Mouse (Mus musculus) liver, embryonic 13.5 days (tissue): ENCODE results near the gene Tnip3. TPM values are rescaled to one million over a fixed set of nuclear protein-coding genes. Genes with fewer than 3 reads are reported as not detected.
A peak's percentile ranks its signal among the peaks of the same experiment; 100 is the strongest.

ENCODE experiments used
- ATAC-seq: fragments of 200-750 bp; cut with Nextera tagmentation; 2 replicates; pipeline ENCODE4 v1.8.0; 2017; ENCODE audit warnings: low read depth, mild to moderate bottlenecking, moderate number of reproducible peaks, moderate library complexity
- DNase-seq: peaks from one replicate; pipeline ENCODE4 v3.0.0; 2022
- H3K27ac ChIP-seq: fragments of 300-500 bp; sonication (generic); 2 replicates; pipeline ENCODE4 v1.5.1; 2015; ENCODE audit warnings: moderate library complexity, mild to moderate bottlenecking, inconsistent platforms
- H3K27me3 ChIP-seq: fragments of 300-500 bp; sonication (generic); 2 replicates; pipeline ENCODE4 v1.6.1; 2015; ENCODE audit warnings: mild to moderate bottlenecking, inconsistent platforms
- H3K36me3 ChIP-seq: fragments of 300-500 bp; sonication (generic); 2 replicates; pipeline ENCODE4 v1.6.1; 2015; ENCODE audit warnings: mild to moderate bottlenecking, inconsistent platforms
- H3K4me1 ChIP-seq: fragments of 300-500 bp; sonication (generic); replicated peaks from 2 replicates; pipeline ENCODE4 v1.6.1; 2015; ENCODE audit warnings: inconsistent platforms
- H3K4me2 ChIP-seq: fragments of 300-500 bp; sonication (generic); 2 replicates; pipeline ENCODE4 v1.6.1; 2015; ENCODE audit warnings: inconsistent platforms, mild to moderate bottlenecking, moderate library complexity
- H3K4me3 ChIP-seq: fragments of 300-500 bp; sonication (generic); replicated peaks from 2 replicates; pipeline ENCODE4 v1.5.1; 2015; ENCODE audit warnings: mild to moderate bottlenecking, inconsistent platforms
- H3K9ac ChIP-seq: fragments of 300-500 bp; sonication (generic); 2 replicates; pipeline ENCODE4 v1.6.1; 2015; ENCODE audit warnings: mild to moderate bottlenecking, inconsistent platforms
- H3K9me3 ChIP-seq: fragments of 300-500 bp; sonication (generic); replicated peaks from 2 replicates; pipeline ENCODE4 v1.6.1; 2016; ENCODE audit warnings: inconsistent platforms
- WGBS: fragments of 180-500 bp; shearing (Covaris S2); methylation state at CpG from one replicate; pipeline ENCODE4 v1.1.7; 2015; ENCODE audit not compliant: insufficient replicate concordance; 5-methylcytosine and 5-hydroxymethylcytosine counted together
- polyA plus RNA-seq: library from polyadenylated mRNA; unstranded; fragments of >200 nt; fragmentation: Nextera tagmentation; extraction: Ambion mirVana; gene quantifications from 2 replicates; pipeline ENCODE4 v1.2.1, GENCODE M21; 2015

Tnip3 gene
- polyA plus RNA-seq: 0.14 TPM in 1 of 2 replicates, not detected in the other

DNA sequence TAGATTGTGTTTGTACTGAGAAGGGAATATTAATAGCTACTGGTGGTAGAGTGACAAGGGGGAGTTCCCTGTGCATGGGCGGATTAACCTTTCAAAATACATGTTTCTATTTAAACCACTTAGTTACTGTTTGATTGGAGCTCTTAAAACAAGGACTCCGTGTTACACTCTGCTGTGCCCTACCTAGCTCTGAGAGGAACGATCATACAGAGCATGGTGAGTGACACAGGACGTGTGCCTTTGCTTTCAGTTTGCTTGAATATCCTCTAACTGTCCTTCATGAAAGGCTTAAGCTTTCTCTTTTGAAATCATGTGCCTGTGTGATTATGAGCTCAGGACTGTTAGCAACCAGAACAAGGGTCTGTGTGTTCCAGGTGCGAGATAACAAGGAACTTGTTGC, at the start of gene Tnip3:
Gene Tnip3 (plus strand): TSS at position 122 of the 400 bp plus-strand sequence.
- Histone ChIP-seq H3K9me3 (no peaks in the 10 kb centered on the region), H3K4me3 (no peak within 1 kb of the TSS), H3K27me3 (no peaks in the 10 kb centered on the region), H3K27ac (no peak within 1 kb of the TSS), H3K4me1 (no peaks in the 10 kb centered on the region), H3K9ac (no peak within 1 kb of the TSS), H3K36me3 (no peaks in the 10 kb centered on the region), H3K4me2 (no peak within 1 kb of the TSS)
- ATAC-seq: no peak
- WGBS: 69% methylated on average over 5 of the region's 5 CpGs
- no peak for DNase-seq

DNA sequence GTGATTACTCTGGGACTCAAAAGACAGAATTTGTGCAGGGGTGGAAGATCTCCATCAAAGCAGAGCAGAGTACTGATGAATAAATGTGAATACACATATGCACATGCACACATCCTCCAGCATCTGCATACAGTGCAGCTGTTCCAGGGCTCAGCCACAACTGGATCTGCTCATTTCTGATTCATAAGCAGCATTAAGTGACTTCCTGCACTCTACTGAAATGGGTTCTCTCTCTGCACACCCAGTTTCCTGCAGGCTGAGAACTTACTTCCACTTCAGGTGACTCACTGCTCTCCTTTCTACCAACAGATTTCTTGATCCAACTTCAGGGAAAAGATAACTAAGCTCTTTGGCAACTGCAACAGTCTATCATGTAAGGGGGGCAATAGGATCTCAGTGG, 26.3 kb upstream of the Tnip3 start:
- Histone ChIP-seq H3K27me3 (no peaks in the 10 kb centered on the region), H3K4me2 (no peak overlapping the region), H3K4me3 (no peak overlapping the region), H3K9ac (no peak overlapping the region), H3K4me1 (no peaks in the 10 kb centered on the region), H3K27ac (no peak overlapping the region), H3K36me3 (no peaks in the 10 kb centered on the region), H3K9me3 (no peaks in the 10 kb centered on the region)
- DNase-seq: no peak
- no peak for ATAC-seq

DNA sequence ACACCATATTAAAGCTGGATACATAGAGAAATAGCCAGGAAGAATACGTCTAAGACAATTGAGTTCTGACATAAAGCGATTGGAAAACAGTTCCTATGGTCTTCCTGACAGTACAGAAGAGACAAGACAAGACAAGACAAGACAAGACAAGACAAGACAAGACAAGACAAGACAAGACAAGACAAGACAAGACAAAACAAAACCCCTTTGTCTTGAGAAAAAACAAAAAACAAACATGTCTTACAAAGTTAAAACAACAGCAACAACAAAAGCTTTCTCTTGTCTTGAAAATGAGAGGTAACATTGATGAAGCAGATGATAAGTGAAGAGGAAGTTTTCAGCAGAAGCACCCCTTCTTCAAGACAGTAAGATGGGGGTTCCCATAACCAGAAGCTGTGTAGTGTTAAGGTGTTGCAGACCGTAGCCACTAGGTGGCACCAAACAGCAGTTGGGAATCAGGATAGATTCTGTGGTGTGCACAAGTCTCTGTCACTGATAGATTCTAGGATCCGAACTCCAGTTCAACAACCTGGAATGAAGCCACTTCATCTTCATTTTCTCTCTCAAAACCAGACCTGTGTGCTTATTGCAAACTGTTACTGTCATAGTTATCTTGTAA, 15.0 kb upstream of the Tnip3 start:
- H3K9ac ChIP-seq: no peak overlapping the region
- no peaks in the 10 kb centered on the region for H3K36me3 ChIP-seq
- no peaks in the 10 kb centered on the region for H3K27me3 ChIP-seq
- no peak overlapping the region for H3K4me2 ChIP-seq
- no peak overlapping the region for H3K4me3 ChIP-seq
- no peaks in the 10 kb centered on the region for H3K9me3 ChIP-seq
- no peak overlapping the region for H3K27ac ChIP-seq
- ATAC-seq (no peak), DNase-seq (peak; percentile 41)
- no peaks in the 10 kb centered on the region for H3K4me1 ChIP-seq
- 24% methylated on average over 4 of the region's 4 CpGs for WGBS

DNA sequence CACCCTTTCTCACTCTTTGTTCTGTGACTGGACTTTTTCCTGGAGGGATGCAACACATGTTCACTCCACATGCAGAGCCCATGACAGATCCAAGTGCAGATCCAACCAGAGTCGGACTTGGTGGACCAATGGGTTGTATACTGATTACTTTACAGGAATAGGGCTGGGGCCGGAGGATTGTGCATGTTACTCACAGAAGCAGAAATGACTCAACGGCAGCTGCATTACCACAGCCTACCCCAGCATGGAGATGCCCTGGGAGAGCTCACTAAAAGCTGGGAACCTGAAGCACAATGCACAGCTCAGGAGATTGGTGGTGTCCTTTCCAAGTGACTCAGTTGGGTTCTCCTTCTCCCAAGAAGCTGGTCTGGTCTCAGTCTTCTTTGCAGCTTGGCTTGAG, 11.3 kb upstream of the Tnip3 start:
- no peak for ATAC-seq
- Histone ChIP-seq H3K4me2 (no peak overlapping the region), H3K36me3 (no peaks in the 10 kb centered on the region), H3K9me3 (no peaks in the 10 kb centered on the region), H3K9ac (no peak overlapping the region), H3K27ac (no peak overlapping the region), H3K4me3 (no peak overlapping the region), H3K27me3 (no peaks in the 10 kb centered on the region), H3K4me1 (no peaks in the 10 kb centered on the region)
- no peak for DNase-seq
- 71% methylated on average over 3 of the region's 3 CpGs for WGBS

DNA sequence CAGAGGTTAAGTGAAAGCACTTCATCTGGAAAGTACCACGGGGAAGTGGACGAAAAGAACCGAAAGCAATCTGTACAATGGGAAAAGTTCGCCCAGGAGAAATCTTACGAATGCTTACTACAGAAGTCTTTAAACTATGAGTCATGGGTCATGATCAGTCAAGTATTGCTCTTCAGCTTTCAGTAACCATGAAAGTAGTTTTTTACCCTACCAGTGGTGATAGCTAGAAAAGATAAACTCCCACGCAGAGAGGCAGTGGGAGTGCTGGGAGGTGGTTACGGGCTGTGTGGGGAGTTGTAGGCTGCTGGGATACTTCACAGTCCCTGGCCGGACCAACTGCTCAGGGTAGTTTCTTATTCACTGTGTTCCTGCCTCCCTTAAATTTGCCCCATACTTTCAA, 8.4 kb upstream of the Tnip3 start:
- DNase-seq: no peak

DNA sequence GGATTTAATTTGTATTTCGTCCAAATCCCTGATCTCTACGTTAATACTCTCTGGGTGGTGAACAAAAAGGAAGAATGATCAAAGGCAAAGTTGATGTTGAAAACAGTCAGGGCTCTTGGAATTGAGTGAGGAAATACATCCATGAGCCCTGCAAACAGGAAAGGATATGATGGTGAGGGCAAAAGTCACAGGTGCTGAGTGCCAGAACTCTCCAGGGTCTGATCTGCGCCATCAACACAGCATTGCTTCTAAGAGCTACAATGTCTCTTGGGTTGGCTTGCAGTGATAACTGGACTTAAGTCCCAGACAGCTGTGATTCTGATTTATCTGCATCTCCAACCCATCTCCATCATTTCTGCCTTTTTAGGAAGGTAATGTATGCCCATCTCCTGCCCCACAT, 4.3 kb upstream of the Tnip3 start:
- no peak for ATAC-seq
- Histone ChIP-seq H3K9me3 (no peaks in the 10 kb centered on the region), H3K4me2 (no peak overlapping the region), H3K9ac (no peak overlapping the region), H3K4me1 (no peaks in the 10 kb centered on the region), H3K36me3 (no peaks in the 10 kb centered on the region), H3K27me3 (no peaks in the 10 kb centered on the region), H3K4me3 (no peak overlapping the region), H3K27ac (no peak overlapping the region)
- WGBS: 67% methylated on average over 3 of the region's 3 CpGs
- no peak for DNase-seq

More for the DNA sequence above, 8.4 kb upstream of the Tnip3 start:
- H3K4me1 ChIP-seq: no peaks in the 10 kb centered on the region
- no peak overlapping the region for H3K4me3 ChIP-seq
- no peak overlapping the region for H3K9ac ChIP-seq
- 62% methylated on average over 8 of the region's 8 CpGs for WGBS
- H3K36me3 ChIP-seq: no peaks in the 10 kb centered on the region
- H3K27me3 ChIP-seq: no peaks in the 10 kb centered on the region
- no peaks in the 10 kb centered on the region for H3K9me3 ChIP-seq
- H3K4me2 ChIP-seq: no peak overlapping the region
- no peak overlapping the region for H3K27ac ChIP-seq
- no peak for ATAC-seq

DNA sequence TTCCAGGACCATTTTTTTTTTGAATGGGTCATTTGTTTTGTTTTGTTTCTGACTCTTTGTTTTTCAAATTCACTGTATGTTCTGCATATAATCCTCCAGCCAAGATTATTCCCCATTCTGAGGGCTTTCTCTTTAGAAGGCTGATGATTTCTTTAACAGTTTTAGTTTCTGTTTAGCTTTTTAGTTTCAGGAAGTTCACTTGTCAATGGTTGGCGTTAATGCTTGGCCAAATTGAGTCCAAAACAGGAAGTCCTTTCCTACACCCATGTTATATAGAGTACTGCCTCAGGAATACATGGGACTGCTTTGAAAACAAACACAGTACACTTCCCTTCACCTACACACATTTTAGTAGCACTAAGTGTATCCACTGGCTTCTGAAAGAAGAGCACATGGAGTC, 2.8 kb downstream of the Tnip3 start:
- no peak overlapping the region for H3K4me3 ChIP-seq
- no peaks in the 10 kb centered on the region for H3K27me3 ChIP-seq
- no peak overlapping the region for H3K4me2 ChIP-seq
- no peaks in the 10 kb centered on the region for H3K9me3 ChIP-seq
- DNase-seq (no peak), ATAC-seq (no peak)
- 16% methylated on average over 1 of the region's 1 CpGs for WGBS
- no peak overlapping the region for H3K9ac ChIP-seq
- no peak overlapping the region for H3K27ac ChIP-seq
- no peaks in the 10 kb centered on the region for H3K4me1 ChIP-seq
- H3K36me3 ChIP-seq: no peaks in the 10 kb centered on the region

DNA sequence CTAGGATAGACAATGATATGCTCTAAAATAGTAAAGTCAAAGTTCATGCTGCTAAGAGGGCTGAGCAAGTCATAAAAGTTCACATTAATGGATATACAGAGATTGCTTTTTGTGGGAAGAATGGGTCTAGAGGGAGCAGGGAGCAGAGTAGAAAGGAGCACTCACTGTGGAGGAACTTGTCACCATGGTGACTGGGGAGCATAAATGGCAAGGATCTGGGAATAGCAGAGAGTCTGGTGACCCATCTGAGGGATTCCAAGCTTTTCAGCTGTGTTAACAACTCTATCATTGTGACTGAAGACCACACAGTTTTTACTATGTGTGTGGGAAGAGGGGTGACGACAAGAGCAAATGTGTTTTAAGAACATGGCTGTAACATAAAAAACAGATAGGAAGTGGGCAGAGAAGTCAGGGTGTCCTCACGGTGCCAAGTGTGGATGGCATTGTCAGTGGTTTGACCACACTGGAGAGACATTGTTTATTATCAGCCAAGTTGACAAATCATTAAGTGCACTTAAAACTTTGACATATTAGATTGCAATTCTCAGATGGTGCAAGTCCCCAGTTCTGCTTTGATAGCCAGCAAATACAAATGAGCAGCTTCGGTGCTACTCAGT, 6.2 kb downstream of the Tnip3 start:
- Histone ChIP-seq H3K4me1 (no peaks in the 10 kb centered on the region), H3K4me2 (no peak overlapping the region), H3K4me3 (no peak overlapping the region), H3K27me3 (no peaks in the 10 kb centered on the region), H3K9ac (no peak overlapping the region), H3K27ac (no peak overlapping the region), H3K9me3 (no peaks in the 10 kb centered on the region), H3K36me3 (no peaks in the 10 kb centered on the region)
- DNase-seq: no peak
- WGBS: 48% methylated on average over 3 of the region's 3 CpGs
- no peak for ATAC-seq

DNA sequence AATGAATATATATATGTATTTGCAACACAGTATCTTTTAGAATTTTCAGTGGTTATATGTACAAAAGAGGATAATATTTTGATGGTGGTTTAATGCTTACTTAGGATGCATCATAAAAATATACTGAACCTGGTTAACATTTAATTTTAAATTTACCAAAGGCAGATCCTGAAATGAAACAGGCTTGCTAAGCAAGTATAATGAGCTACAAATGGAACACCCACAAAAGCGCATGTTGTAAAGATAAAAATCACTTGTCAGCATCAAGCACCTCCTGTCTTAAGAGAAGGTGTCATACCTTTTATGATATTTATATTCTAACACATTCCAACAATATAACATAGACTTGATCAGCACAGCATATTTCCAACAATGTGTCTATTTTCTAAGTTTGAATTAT, 8.6 kb downstream of the Tnip3 start:
- H3K4me2 ChIP-seq: no peak overlapping the region
- DNase-seq (no peak), ATAC-seq (no peak)
- no peaks in the 10 kb centered on the region for H3K27me3 ChIP-seq
- no peaks in the 10 kb centered on the region for H3K36me3 ChIP-seq
- H3K9me3 ChIP-seq: no peaks in the 10 kb centered on the region
- no peak overlapping the region for H3K4me3 ChIP-seq
- H3K27ac ChIP-seq: no peak overlapping the region
- 72% methylated on average over 1 of the region's 1 CpGs for WGBS
- no peak overlapping the region for H3K9ac ChIP-seq
- H3K4me1 ChIP-seq: no peaks in the 10 kb centered on the region

DNA sequence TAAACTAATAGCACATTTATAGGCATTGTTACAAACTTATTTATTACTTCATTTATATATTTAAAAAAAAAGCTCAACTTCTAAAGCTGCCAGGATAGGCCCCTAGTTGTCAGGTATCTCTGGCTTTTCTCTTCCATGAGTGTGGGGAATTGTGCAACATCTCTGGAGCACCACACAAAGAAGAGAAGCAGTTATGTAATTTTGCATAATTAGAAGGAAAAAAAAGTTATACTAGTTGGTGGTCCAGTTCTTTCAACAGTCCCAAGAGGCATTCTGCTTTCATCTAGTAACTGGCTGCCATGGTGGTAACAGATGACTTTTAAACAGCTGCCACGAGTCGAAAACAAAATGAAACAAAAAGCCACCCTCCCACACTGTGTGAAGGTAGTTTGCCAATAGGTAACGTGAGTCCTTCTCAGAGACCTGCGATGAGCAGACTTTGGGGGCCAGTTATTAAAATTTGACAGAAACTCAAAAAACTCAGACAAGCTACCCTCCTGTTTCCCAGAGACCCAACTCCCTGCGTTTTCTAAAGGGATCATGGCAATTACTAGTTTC, 12.3 kb downstream of the Tnip3 start:
- DNase-seq (no peak), ATAC-seq (no peak)
- H3K4me3 ChIP-seq: no peak overlapping the region
- no peaks in the 10 kb centered on the region for H3K9me3 ChIP-seq
- no peak overlapping the region for H3K27ac ChIP-seq
- no peaks in the 10 kb centered on the region for H3K4me1 ChIP-seq
- no peaks in the 10 kb centered on the region for H3K36me3 ChIP-seq
- no peaks in the 10 kb centered on the region for H3K27me3 ChIP-seq
- no peak overlapping the region for H3K4me2 ChIP-seq
- WGBS: 63% methylated on average over 5 of the region's 5 CpGs
- H3K9ac ChIP-seq: no peak overlapping the region

DNA sequence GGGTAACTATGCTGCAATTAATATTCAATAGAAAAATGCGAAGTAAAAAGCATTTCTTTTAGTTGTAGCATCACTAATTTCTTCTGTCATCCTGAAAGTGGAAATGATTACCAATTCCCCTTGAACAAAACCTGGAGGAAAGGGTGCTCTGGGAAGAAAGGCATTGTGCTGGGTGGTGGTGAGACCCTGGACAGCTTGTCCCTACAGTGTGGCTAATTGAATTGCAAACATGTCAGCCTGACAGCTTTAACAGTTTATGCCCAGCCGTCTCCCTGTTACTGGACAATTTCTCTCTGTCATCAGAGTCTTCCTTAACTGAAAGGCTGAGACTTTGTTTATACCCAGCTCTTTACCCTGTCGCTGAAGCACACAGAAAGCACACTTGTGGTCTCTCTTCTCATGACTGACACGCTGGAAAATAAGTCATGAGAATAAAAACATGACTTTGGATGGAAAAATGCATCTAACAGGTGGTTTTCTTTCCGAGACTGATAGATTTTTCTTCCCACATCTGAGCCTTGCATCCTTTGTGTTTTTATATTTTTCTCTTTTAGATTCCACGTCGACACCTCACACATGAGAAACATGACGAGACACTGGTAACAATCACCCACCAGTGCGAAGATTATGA, 13.0 kb downstream of the Tnip3 start:
- Histone ChIP-seq H3K27ac (no peak overlapping the region), H3K9me3 (no peaks in the 10 kb centered on the region), H3K9ac (no peak overlapping the region), H3K4me2 (no peak overlapping the region), H3K4me1 (no peaks in the 10 kb centered on the region), H3K36me3 (no peaks in the 10 kb centered on the region), H3K27me3 (no peaks in the 10 kb centered on the region), H3K4me3 (no peak overlapping the region)
- 58% methylated on average over 9 of the region's 9 CpGs for WGBS
- DNase-seq: no peak
- ATAC-seq: no peak

DNA sequence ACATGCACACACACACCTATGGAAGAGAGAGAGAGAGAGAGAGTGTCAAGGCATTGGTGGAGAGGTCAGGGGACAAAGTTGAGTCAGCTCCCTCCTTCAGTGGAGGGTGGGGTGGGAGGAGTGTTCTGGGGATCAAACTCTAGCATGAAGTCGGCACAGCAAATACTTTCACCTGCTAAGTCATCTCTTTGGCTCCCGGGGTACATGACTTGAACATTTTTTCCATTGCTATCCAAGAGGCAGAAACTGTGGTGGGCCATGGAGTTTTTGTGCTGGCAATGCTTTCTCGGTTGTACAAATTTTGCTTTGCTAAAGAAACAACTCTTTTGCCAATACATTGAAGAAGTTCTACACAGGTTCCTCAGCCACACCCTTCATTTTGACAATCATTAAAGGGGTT, 13.8 kb downstream of the Tnip3 start:
- WGBS: 72% methylated on average over 3 of the region's 3 CpGs
- Histone ChIP-seq H3K4me1 (no peaks in the 10 kb centered on the region), H3K4me2 (no peak overlapping the region), H3K9ac (no peak overlapping the region), H3K9me3 (no peaks in the 10 kb centered on the region), H3K27me3 (no peaks in the 10 kb centered on the region), H3K4me3 (no peak overlapping the region), H3K36me3 (no peaks in the 10 kb centered on the region), H3K27ac (no peak overlapping the region)
- no peak for DNase-seq
- ATAC-seq: no peak
